Mouse (Mus musculus) heart, embryonic 16.5 days (tissue): Measurements from ENCODE around the gene Htr1f. TPM values are rescaled to one million over a fixed set of nuclear protein-coding genes. Genes with fewer than 3 reads are reported as not detected.

Source experiments
- ATAC-seq: fragments of 200-750 bp; cut with Nextera tagmentation; replicated peaks from 2 replicates; pipeline ENCODE4 v1.8.0; 2017; ENCODE audit warnings: moderate number of reproducible peaks; ENCODE audit not compliant: insufficient read depth, low FRiP score; ENCODE audit errors: extremely low read depth
- H3K27ac ChIP-seq: fragments of 300-500 bp; sonication (generic); 2 replicates; pipeline ENCODE4 v1.5.1; 2014; ENCODE audit warnings: mild to moderate bottlenecking, low read length, control low read depth, moderate library complexity
- H3K27me3 ChIP-seq: fragments of 300-500 bp; sonication (generic); 2 replicates; pipeline ENCODE4 v1.6.1; 2014; ENCODE audit warnings: low read length, mixed read lengths; ENCODE audit not compliant: control insufficient read depth, insufficient read depth
- H3K36me3 ChIP-seq: fragments of 300-500 bp; sonication (generic); 2 replicates; pipeline ENCODE4 v1.6.1; 2014; ENCODE audit not compliant: control insufficient read depth, insufficient read depth
- H3K4me1 ChIP-seq: fragments of 300-500 bp; sonication (generic); 2 replicates; pipeline ENCODE4 v1.6.1; 2014; ENCODE audit warnings: low read length, mixed read lengths; ENCODE audit not compliant: control insufficient read depth, insufficient read depth
- H3K4me2 ChIP-seq: fragments of 300-500 bp; sonication (generic); 2 replicates; pipeline ENCODE4 v1.6.1; 2014; ENCODE audit warnings: low read depth, mild to moderate bottlenecking, control low read depth, low read length
- H3K4me3 ChIP-seq: fragments of 300-500 bp; sonication (generic); 2 replicates; pipeline ENCODE4 v1.5.1; 2014; ENCODE audit warnings: mild to moderate bottlenecking, control low read depth, low read length
- H3K9ac ChIP-seq: fragments of 300-500 bp; sonication (generic); 2 replicates; pipeline ENCODE4 v1.6.1; 2014; ENCODE audit warnings: low read length, control low read depth
- H3K9me3 ChIP-seq: fragments of 300-500 bp; sonication (generic); replicated peaks from 2 replicates; pipeline ENCODE4 v1.6.1; 2016; ENCODE audit warnings: low read length; ENCODE audit not compliant: control insufficient read depth
- WGBS: fragments of 180-500 bp; shearing (Covaris S2); extraction: QIAGEN DNeasy Blood & Tissue Kit; methylation state at CpG from one replicate; pipeline ENCODE4 v1.1.7; 2014; 5-methylcytosine and 5-hydroxymethylcytosine counted together
- polyA plus RNA-seq: library from polyadenylated mRNA; unstranded; fragments of >200 nt; fragmentation: Nextera tagmentation; extraction: Ambion mirVana; gene quantifications from 2 replicates; pipeline ENCODE4 v1.2.1, GENCODE M21; 2015

The Htr1f gene
- polyA plus RNA-seq, 1 experiment from 2014 or later = not detected

- Histone ChIP-seq H3K9ac (no peak overlapping the region), H3K27ac (no peak overlapping the region), H3K27me3 (no peaks in the 10 kb centered on the region), H3K4me1 (no peaks in the 10 kb centered on the region), H3K4me2 (no peak overlapping the region), H3K36me3 (no peaks in the 10 kb centered on the region), H3K9me3 (no peaks in the 10 kb centered on the region), H3K4me3 (no peak overlapping the region)
- no peak for ATAC-seq
- 70% methylated on average over 10 of the region's 10 CpGs for WGBS
Measured at GRCm38 (mm10) chr16:64908747-64909146, 196.9 kb downstream of the Htr1f start.

GRCm38 (mm10) chr16:64907112-64907511 lies 198.5 kb downstream of the Htr1f start:
- no peaks in the 10 kb centered on the region for H3K4me1 ChIP-seq
- no peak overlapping the region for H3K4me3 ChIP-seq
- H3K27ac ChIP-seq = no peak overlapping the region
- ATAC-seq = no peak
- H3K4me2 ChIP-seq = no peak overlapping the region
- H3K9ac ChIP-seq = no peak overlapping the region
- 18% methylated on average over 3 of the region's 3 CpGs for WGBS
- H3K27me3 ChIP-seq = no peaks in the 10 kb centered on the region
- no peaks in the 10 kb centered on the region for H3K9me3 ChIP-seq
- no peaks in the 10 kb centered on the region for H3K36me3 ChIP-seq

GRCm38 (mm10) chr16:64903328-64903727 lies 202.3 kb downstream of the Htr1f start:
- Histone ChIP-seq H3K4me3 (no peak overlapping the region), H3K9me3 (no peaks in the 10 kb centered on the region), H3K36me3 (no peaks in the 10 kb centered on the region), H3K27me3 (no peaks in the 10 kb centered on the region), H3K9ac (no peak overlapping the region), H3K4me1 (no peaks in the 10 kb centered on the region), H3K4me2 (no peak overlapping the region), H3K27ac (no peak overlapping the region)
- ATAC-seq = no peak
- 41% methylated on average over 2 of the region's 2 CpGs for WGBS

GRCm38 (mm10) chr16:64899084-64899483 lies 206.6 kb downstream of the Htr1f start:
- Histone ChIP-seq H3K4me1 (no peaks in the 10 kb centered on the region), H3K27me3 (no peaks in the 10 kb centered on the region), H3K9me3 (no peaks in the 10 kb centered on the region), H3K4me2 (no peak overlapping the region), H3K9ac (no peak overlapping the region), H3K36me3 (no peaks in the 10 kb centered on the region), H3K27ac (no peak overlapping the region), H3K4me3 (no peak overlapping the region)
- 67% methylated on average over 2 of the region's 2 CpGs for WGBS
- ATAC-seq = no peak

GRCm38 (mm10) chr16:64889496-64889895 lies 216.2 kb downstream of the Htr1f start:
- H3K4me1 ChIP-seq = no peaks in the 10 kb centered on the region

GRCm38 (mm10) chr16:64885547-64885946 lies 220.1 kb downstream of the Htr1f start:
- H3K4me2 ChIP-seq = no peak overlapping the region
- H3K36me3 ChIP-seq = no peaks in the 10 kb centered on the region
- H3K4me1 ChIP-seq = peaks cover 5% of the 10 kb centered on the region; the same call in 1 of the 2 replicates
- no peak overlapping the region for H3K9ac ChIP-seq
- H3K27ac ChIP-seq = no peak overlapping the region
- ATAC-seq = no peak
- H3K4me3 ChIP-seq = no peak overlapping the region
- H3K27me3 ChIP-seq = no peaks in the 10 kb centered on the region
- 50% methylated on average over 4 of the region's 4 CpGs for WGBS
- H3K9me3 ChIP-seq = peaks cover 3% of the 10 kb centered on the region; the same call in 1 of the 2 replicates

More at GRCm38 (mm10) chr16:64889496-64889895, 216.2 kb downstream of the Htr1f start:
- WGBS = 88% methylated on average over 3 of the region's 3 CpGs
- Histone ChIP-seq H3K4me3 (no peak overlapping the region), H3K27me3 (no peaks in the 10 kb centered on the region), H3K36me3 (no peaks in the 10 kb centered on the region), H3K27ac (no peak overlapping the region), H3K4me2 (no peak overlapping the region), H3K9ac (no peak overlapping the region), H3K9me3 (peaks cover 3% of the 10 kb centered on the region; the same call in 1 of the 2 replicates)
- ATAC-seq = no peak

DNA sequence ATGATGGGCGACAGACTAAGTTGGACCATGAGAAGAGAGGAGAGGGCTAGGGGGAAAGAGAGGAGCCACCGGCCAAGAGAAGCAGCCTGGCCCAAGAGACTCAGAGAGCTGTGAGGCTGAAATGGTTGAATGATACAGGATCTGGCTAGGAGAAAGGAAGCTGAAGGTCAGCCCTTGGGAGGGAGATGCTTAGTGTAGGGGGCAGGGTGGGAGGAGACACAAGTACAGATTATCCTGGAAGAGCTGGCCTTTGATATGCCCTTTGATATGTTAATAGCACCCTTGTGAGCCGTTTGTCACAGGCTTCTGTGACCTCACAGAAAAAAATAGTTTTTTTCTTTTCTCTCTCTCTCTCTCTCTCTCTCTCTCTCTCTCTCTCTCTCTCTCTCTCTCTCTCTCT lies 220.5 kb downstream of the Htr1f start:
- H3K27me3 ChIP-seq = no peaks in the 10 kb centered on the region
- no peak overlapping the region for H3K4me2 ChIP-seq
- no peak for ATAC-seq
- 22% methylated on average over 3 of the region's 3 CpGs for WGBS
- no peak overlapping the region for H3K27ac ChIP-seq
- peaks cover 3% of the 10 kb centered on the region; the same call in 1 of the 2 replicates for H3K9me3 ChIP-seq
- no peaks in the 10 kb centered on the region for H3K36me3 ChIP-seq
- H3K4me1 ChIP-seq = peaks cover 5% of the 10 kb centered on the region; the same call in 1 of the 2 replicates
- H3K9ac ChIP-seq = no peak overlapping the region
- H3K4me3 ChIP-seq = no peak overlapping the region

DNA sequence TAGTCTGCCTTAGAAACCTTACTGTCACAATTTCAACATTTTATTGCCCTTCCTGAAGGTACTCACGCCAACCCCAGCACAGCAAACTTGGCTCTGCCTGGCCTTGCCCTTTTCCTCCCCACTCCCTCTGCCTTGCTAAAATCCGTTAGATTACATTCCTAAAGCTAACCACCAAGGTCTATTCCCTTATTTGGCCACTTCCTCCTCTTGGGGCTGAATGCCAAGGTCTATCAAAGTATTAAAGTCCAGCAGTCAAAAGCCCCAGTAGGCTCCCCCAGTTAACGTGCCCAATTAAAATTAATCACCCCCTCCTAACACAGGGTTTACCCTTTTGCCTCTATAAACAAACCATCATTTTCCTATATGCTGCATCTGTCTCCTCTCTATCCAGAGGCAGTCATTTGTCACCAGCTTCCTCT lies 221.2 kb downstream of the Htr1f start:
- peaks cover under 1% of the 10 kb centered on the region; the same call in 1 of the 2 replicates for H3K9me3 ChIP-seq
- no peak overlapping the region for H3K4me3 ChIP-seq
- H3K36me3 ChIP-seq = no peaks in the 10 kb centered on the region
- H3K4me1 ChIP-seq = peaks cover 5% of the 10 kb centered on the region; the same call in 1 of the 2 replicates
- WGBS = 11% methylated on average over 3 of the region's 3 CpGs
- 0 out of 2 replicates have a peak overlapping the region, but pooled peaks have one; percentile 0 for H3K4me2 ChIP-seq
- no peak for ATAC-seq
- H3K27ac ChIP-seq = no peak overlapping the region
- no peak overlapping the region for H3K9ac ChIP-seq
- no peaks in the 10 kb centered on the region for H3K27me3 ChIP-seq

- H3K4me1 ChIP-seq = peaks cover 5% of the 10 kb centered on the region; the same call in 1 of the 2 replicates
- no peak overlapping the region for H3K4me3 ChIP-seq
- H3K27ac ChIP-seq = no peak overlapping the region
- H3K9ac ChIP-seq = no peak overlapping the region
- H3K27me3 ChIP-seq = no peaks in the 10 kb centered on the region
- H3K9me3 ChIP-seq = no peaks in the 10 kb centered on the region; the same call in 1 of the 2 replicates
- ATAC-seq = no peak
- no peaks in the 10 kb centered on the region for H3K36me3 ChIP-seq
- WGBS = 22% methylated on average over 5 of the region's 5 CpGs
- 0 out of 2 replicates have a peak overlapping the region, but pooled peaks have one; percentile 0 for H3K4me2 ChIP-seq
Measured at GRCm38 (mm10) chr16:64883896-64884295, 221.8 kb downstream of the Htr1f start.
